In the genomic region with DNA sequence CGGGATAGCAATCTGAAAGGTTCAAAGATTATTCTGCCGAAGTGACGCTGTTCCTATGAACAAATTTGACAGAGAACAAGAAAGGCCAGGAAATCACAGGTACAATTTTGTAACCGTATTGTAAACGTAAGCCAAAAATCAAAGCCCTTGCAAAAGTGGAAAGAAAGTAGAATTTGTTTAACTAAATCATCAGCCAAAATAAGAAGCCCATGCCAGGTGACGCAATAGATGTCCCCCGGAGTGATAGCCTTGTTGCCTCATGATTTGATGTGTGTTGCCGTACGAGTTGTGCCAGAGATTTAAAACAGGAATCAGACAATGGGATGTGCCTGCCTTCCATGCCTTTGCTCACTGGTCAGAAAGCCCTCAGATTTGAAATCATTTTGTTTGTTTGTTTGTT, we compare ENCODE assay signal across 14 mouse cellular contexts.
"Had no signal": no experiment of that assay in that cellular context is flagged by ENCODE, and none has a peak within 500 bp of the region (broad histone marks: within the 10 kb centered on the region; RNA-seq: fewer than 3 reads in every experiment).

No protein-coding gene starts in this region.

- H3K9ac ChIP-seq: intestine, embryonic 15.5 days; limb, embryonic 15.5 days; lung, embryonic 15.5 days; neural tube, embryonic 12.5 days had no signal

- H3K9me3 ChIP-seq: intestine, embryonic 15.5 days; limb, embryonic 15.5 days; lung, embryonic 15.5 days; neural tube, embryonic 12.5 days had no signal

- H3K27me3 ChIP-seq: intestine, embryonic 15.5 days; limb, embryonic 15.5 days; lung, embryonic 15.5 days; neural tube, embryonic 12.5 days had no signal

- H3K4me1 ChIP-seq: intestine, embryonic 15.5 days; limb, embryonic 15.5 days; neural tube, embryonic 12.5 days had no signal

- H3K36me3 ChIP-seq: intestine, embryonic 15.5 days; limb, embryonic 15.5 days; lung, embryonic 15.5 days; neural tube, embryonic 12.5 days had no signal

- H3K4me3 ChIP-seq: intestine, embryonic 15.5 days; layer of hippocampus, adult 2 months; limb, embryonic 15.5 days; lung, embryonic 15.5 days; neural tube, embryonic 12.5 days had no signal

- ATAC-seq: intestine, embryonic 15.5 days had no signal

- H3K27ac ChIP-seq: intestine, embryonic 15.5 days; layer of hippocampus, adult 2 months; limb, embryonic 15.5 days; lung, embryonic 15.5 days; neural tube, embryonic 12.5 days had no signal

- H3K4me2 ChIP-seq: intestine, embryonic 15.5 days; limb, embryonic 15.5 days; lung, embryonic 15.5 days; neural tube, embryonic 12.5 days had no signal

- DNase-seq: kidney, adult 18-20 months; kidney, postnatal 10 days; left cerebral cortex, postnatal 4 days; lung, postnatal 14 days; midbrain, embryonic 14.5 days; right cerebral cortex, postnatal 4 days; spleen, adult 18-20 months; thymus, adult 2 months; thymus, postnatal 25 days had no signal
